Mouse (Mus musculus): ENCODE measurements around the gene Gm16223. TPM values are rescaled to one million over a fixed set of nuclear protein-coding genes. Genes with fewer than 3 reads are reported as not detected.

Gene Gm16223
- polyA plus RNA-seq (2015; fragmentation: Nextera tagmentation; extraction: Ambion mirVana): not detected in 2 replicates

- no peak within 1 kb of the TSS for H3K4me2 ChIP-seq
- H3K36me3 ChIP-seq: no peaks in the 10 kb centered on the region
- ATAC-seq (ENCODE audit: insufficient number of reproducible peaks, low FRiP score, low TSS enrichment, low read depth): no peak
- no peak within 1 kb of the TSS for H3K4me3 ChIP-seq
- H3K27ac ChIP-seq: no peak within 1 kb of the TSS
- 85% methylated on average over 10 of the region's 10 CpGs for WGBS
- no peaks in the 10 kb centered on the region for H3K27me3 ChIP-seq
- no peaks in the 10 kb centered on the region for H3K4me1 ChIP-seq
- H3K9me3 ChIP-seq: no peaks in the 10 kb centered on the region
- no peak within 1 kb of the TSS for H3K9ac ChIP-seq
Measured at GRCm38 (mm10) chr5:42067476-42068187, at the start of gene Gm16223. TSS of gene Gm16223 (plus strand) at chr5:42067960.

- 79% methylated on average over 3 of the region's 3 CpGs for WGBS
- Histone ChIP-seq H3K4me1 (no peaks in the 10 kb centered on the region), H3K4me3 (no peak overlapping the region), H3K9ac (no peak overlapping the region), H3K36me3 (no peaks in the 10 kb centered on the region), H3K27me3 (no peaks in the 10 kb centered on the region), H3K4me2 (no peak overlapping the region), H3K9me3 (no peaks in the 10 kb centered on the region), H3K27ac (no peak overlapping the region)
- ATAC-seq (ENCODE audit: insufficient number of reproducible peaks, low FRiP score, low TSS enrichment, low read depth): no peak
Measured at GRCm38 (mm10) chr5:42022029-42022428, 45.7 kb upstream of the Gm16223 start.

- no peak for ATAC-seq (ENCODE audit: insufficient number of reproducible peaks, low FRiP score, low TSS enrichment, low read depth)
- Histone ChIP-seq H3K4me2 (no peak overlapping the region), H3K9ac (no peak overlapping the region), H3K27ac (no peak overlapping the region), H3K27me3 (no peaks in the 10 kb centered on the region), H3K4me1 (no peaks in the 10 kb centered on the region), H3K4me3 (no peak overlapping the region), H3K9me3 (no peaks in the 10 kb centered on the region), H3K36me3 (no peaks in the 10 kb centered on the region)
- 70% methylated on average over 1 of the region's 1 CpGs for WGBS
Measured at GRCm38 (mm10) chr5:42023521-42023920, 44.2 kb upstream of the Gm16223 start.

GRCm38 (mm10) chr5:42036388-42037082, 31.2 kb upstream of the Gm16223 start:
- H3K4me2 ChIP-seq: no peak overlapping the region
- no peaks in the 10 kb centered on the region for H3K27me3 ChIP-seq
- no peak for ATAC-seq (ENCODE audit: insufficient number of reproducible peaks, low FRiP score, low TSS enrichment, low read depth)
- no peak overlapping the region for H3K27ac ChIP-seq
- H3K4me3 ChIP-seq: no peak overlapping the region
- no peak overlapping the region for H3K9ac ChIP-seq
- WGBS: 61% methylated on average over 15 of the region's 15 CpGs
- H3K4me1 ChIP-seq: no peaks in the 10 kb centered on the region
- H3K36me3 ChIP-seq: no peaks in the 10 kb centered on the region
- H3K9me3 ChIP-seq: no peaks in the 10 kb centered on the region

GRCm38 (mm10) chr5:42054636-42055035, 13.1 kb upstream of the Gm16223 start:
- ATAC-seq (ENCODE audit: insufficient number of reproducible peaks, low FRiP score, low TSS enrichment, low read depth): no peak
- H3K27ac ChIP-seq: no peak overlapping the region
- H3K4me2 ChIP-seq: no peak overlapping the region
- no peak overlapping the region for H3K4me3 ChIP-seq
- no peaks in the 10 kb centered on the region for H3K4me1 ChIP-seq
- H3K9ac ChIP-seq: no peak overlapping the region
- no peaks in the 10 kb centered on the region for H3K36me3 ChIP-seq
- H3K9me3 ChIP-seq: no peaks in the 10 kb centered on the region
- H3K27me3 ChIP-seq: no peaks in the 10 kb centered on the region
- 45% methylated on average over 4 of the region's 4 CpGs for WGBS

- Histone ChIP-seq H3K9me3 (no peaks in the 10 kb centered on the region), H3K27ac (no peak overlapping the region), H3K4me2 (no peak overlapping the region), H3K36me3 (no peaks in the 10 kb centered on the region), H3K27me3 (no peaks in the 10 kb centered on the region), H3K9ac (no peak overlapping the region), H3K4me3 (no peak overlapping the region), H3K4me1 (no peaks in the 10 kb centered on the region)
- no peak for ATAC-seq (ENCODE audit: insufficient number of reproducible peaks, low FRiP score, low TSS enrichment, low read depth)
- 88% methylated on average over 5 of the region's 5 CpGs for WGBS
Measured at GRCm38 (mm10) chr5:42055151-42055550, 12.6 kb upstream of the Gm16223 start.

- Histone ChIP-seq H3K4me3 (no peak overlapping the region), H3K9ac (no peak overlapping the region), H3K27me3 (no peaks in the 10 kb centered on the region), H3K27ac (no peak overlapping the region), H3K4me2 (no peak overlapping the region), H3K9me3 (no peaks in the 10 kb centered on the region), H3K36me3 (no peaks in the 10 kb centered on the region), H3K4me1 (no peaks in the 10 kb centered on the region)
- 45% methylated on average over 2 of the region's 2 CpGs for WGBS
- no peak for ATAC-seq (ENCODE audit: insufficient number of reproducible peaks, low FRiP score, low TSS enrichment, low read depth)
Measured at GRCm38 (mm10) chr5:42065090-42065489, 2.7 kb upstream of the Gm16223 start.

- Histone ChIP-seq H3K36me3 (no peaks in the 10 kb centered on the region), H3K4me3 (no peak overlapping the region), H3K4me1 (no peaks in the 10 kb centered on the region), H3K4me2 (no peak overlapping the region), H3K27ac (no peak overlapping the region), H3K9ac (no peak overlapping the region), H3K9me3 (no peaks in the 10 kb centered on the region), H3K27me3 (no peaks in the 10 kb centered on the region)
- WGBS: 81% methylated on average over 3 of the region's 3 CpGs
- no peak for ATAC-seq (ENCODE audit: insufficient number of reproducible peaks, low FRiP score, low TSS enrichment, low read depth)
Measured at GRCm38 (mm10) chr5:42067075-42067474, 685 bp upstream of the Gm16223 start.

- Histone ChIP-seq H3K27ac (no peak overlapping the region), H3K4me1 (no peaks in the 10 kb centered on the region), H3K36me3 (no peaks in the 10 kb centered on the region), H3K4me2 (no peak overlapping the region), H3K4me3 (no peak overlapping the region), H3K9me3 (no peaks in the 10 kb centered on the region), H3K9ac (no peak overlapping the region), H3K27me3 (no peaks in the 10 kb centered on the region)
- WGBS: 63% methylated on average over 1 of the region's 1 CpGs
- no peak for ATAC-seq (ENCODE audit: insufficient number of reproducible peaks, low FRiP score, low TSS enrichment, low read depth)
Measured at GRCm38 (mm10) chr5:42068188-42068579, 424 bp downstream of the Gm16223 start.

- Histone ChIP-seq H3K4me1 (peaks cover 6% of the 10 kb centered on the region; the same call in 1 of the 2 replicates), H3K9ac (no peak overlapping the region), H3K4me2 (no peak overlapping the region), H3K36me3 (no peaks in the 10 kb centered on the region), H3K27ac (no peak overlapping the region), H3K9me3 (no peaks in the 10 kb centered on the region), H3K4me3 (no peak overlapping the region), H3K27me3 (no peaks in the 10 kb centered on the region)
- ATAC-seq (ENCODE audit: insufficient number of reproducible peaks, low FRiP score, low TSS enrichment, low read depth): peak; percentile 52; the same call in 1 of the 2 replicates
- 24% methylated on average over 5 of the region's 5 CpGs for WGBS
Measured at GRCm38 (mm10) chr5:42116586-42117346, 49.0 kb downstream of the Gm16223 start.

- Histone ChIP-seq H3K4me1 (no peaks in the 10 kb centered on the region), H3K4me2 (no peak overlapping the region), H3K9ac (no peak overlapping the region), H3K9me3 (no peaks in the 10 kb centered on the region), H3K27me3 (no peaks in the 10 kb centered on the region), H3K27ac (no peak overlapping the region), H3K36me3 (no peaks in the 10 kb centered on the region), H3K4me3 (no peak overlapping the region)
- ATAC-seq (ENCODE audit: insufficient number of reproducible peaks, low FRiP score, low TSS enrichment, low read depth): no peak
Measured at GRCm38 (mm10) chr5:42125562-42125961, 57.8 kb downstream of the Gm16223 start.

- Histone ChIP-seq H3K27ac (no peak overlapping the region), H3K9ac (no peak overlapping the region), H3K4me2 (no peak overlapping the region), H3K36me3 (no peaks in the 10 kb centered on the region), H3K4me1 (no peaks in the 10 kb centered on the region), H3K4me3 (no peak overlapping the region), H3K27me3 (no peaks in the 10 kb centered on the region), H3K9me3 (no peaks in the 10 kb centered on the region)
- ATAC-seq (ENCODE audit: insufficient number of reproducible peaks, low FRiP score, low TSS enrichment, low read depth): no peak
- 58% methylated on average over 3 of the region's 3 CpGs for WGBS
Measured at GRCm38 (mm10) chr5:42155626-42156025, 87.9 kb downstream of the Gm16223 start.
